39 mouse cellular contexts compared by ENCODE assay signal in genomic region chr9:120518946-120519345, GRCm38 (mm10). TPM values are rescaled to one million over a fixed set of nuclear protein-coding genes. Genes with fewer than 3 reads are reported as not detected.
"Had no signal": no experiment of that assay in that cellular context is flagged by ENCODE, and none has a peak within 500 bp of the region (broad histone marks: within the 10 kb centered on the region; RNA-seq: fewer than 3 reads in every experiment).

No protein-coding gene starts in this region.

- H3K9ac ChIP-seq: heart, embryonic 12.5 days; heart, embryonic 13.5 days; heart, embryonic 15.5 days; hindbrain, embryonic 12.5 days; hindbrain, embryonic 13.5 days; hindbrain, embryonic 14.5 days; hindbrain, embryonic 15.5 days; intestine, embryonic 15.5 days; kidney, embryonic 15.5 days had no signal

- H3K36me3 ChIP-seq: heart, embryonic 10.5 days; heart, embryonic 12.5 days; heart, embryonic 13.5 days; heart, embryonic 15.5 days; hindbrain, embryonic 10.5 days; hindbrain, embryonic 12.5 days; hindbrain, embryonic 13.5 days; hindbrain, embryonic 15.5 days; intestine, embryonic 15.5 days; kidney, embryonic 15.5 days had no signal

- H3K4me2 ChIP-seq: heart, embryonic 11.5 days; heart, embryonic 12.5 days; heart, embryonic 13.5 days; heart, embryonic 15.5 days; hindbrain, embryonic 13.5 days; hindbrain, embryonic 14.5 days; intestine, embryonic 15.5 days; kidney, embryonic 15.5 days had no signal

- H3K27me3 ChIP-seq: heart, embryonic 12.5 days; heart, embryonic 13.5 days; heart, embryonic 15.5 days; hindbrain, embryonic 12.5 days; hindbrain, embryonic 13.5 days; hindbrain, embryonic 15.5 days; intestine, embryonic 15.5 days; kidney, embryonic 15.5 days had no signal

- DNase-seq: heart, postnatal 10 days; heart, postnatal 14 days; heart, postnatal 36 days; heart, postnatal 4 days; kidney, adult 11 months; kidney, adult 18-20 months; kidney, adult 2 months; kidney, adult 8-10 months; kidney, adult 9 months; kidney, postnatal 10 days; kidney, postnatal 14 days; kidney, postnatal 25 days; kidney, postnatal 36 days; kidney, postnatal 4 days; layer of hippocampus, adult 9-11 months had no signal

- ATAC-seq: hindbrain, embryonic 16.5 days; hindbrain, postnatal 0 days; inflammation-experienced regulatory T-cells, adult 6 months; intestine, embryonic 16.5 days; intestine, postnatal 0 days had no signal

- H3K4me3 ChIP-seq: heart, embryonic 10.5 days; heart, embryonic 12.5 days; heart, embryonic 13.5 days; heart, embryonic 15.5 days; hindbrain, embryonic 10.5 days; hindbrain, embryonic 12.5 days; hindbrain, embryonic 13.5 days; hindbrain, embryonic 15.5 days; intestine, embryonic 15.5 days; kidney, embryonic 15.5 days; layer of hippocampus, adult 2 months had no signal

- H3K4me1 ChIP-seq: heart, embryonic 10.5 days; heart, embryonic 12.5 days; heart, embryonic 13.5 days; heart, embryonic 15.5 days; hindbrain, embryonic 12.5 days; hindbrain, embryonic 13.5 days; hindbrain, embryonic 15.5 days; intestine, embryonic 15.5 days had no signal

- H3K27ac ChIP-seq: heart, embryonic 10.5 days; heart, embryonic 13.5 days; heart, embryonic 15.5 days; hindbrain, embryonic 10.5 days; hindbrain, embryonic 12.5 days; hindbrain, embryonic 13.5 days; hindbrain, embryonic 14.5 days; hindbrain, embryonic 15.5 days; hindbrain, postnatal 0 days; intestine, embryonic 15.5 days; kidney, embryonic 15.5 days; kidney, postnatal 0 days; layer of hippocampus, adult 2 months had no signal

- H3K9me3 ChIP-seq: heart, embryonic 10.5 days; heart, embryonic 12.5 days; heart, embryonic 13.5 days; heart, embryonic 15.5 days; hindbrain, embryonic 10.5 days; hindbrain, embryonic 12.5 days; hindbrain, embryonic 13.5 days; hindbrain, embryonic 15.5 days; intestine, embryonic 15.5 days; kidney, embryonic 15.5 days had no signal

RNA-seq across cellular contexts. Expression of gene Entpd3, which starts 20.7 kb away (rescaled TPM):
- total RNA-seq: heart, adult 8-10 months; heart, postnatal 10 days; heart, postnatal 25 days; heart, postnatal 36 days; hematopoietic stem cell, adult 5-6 weeks had no signal
- polyA plus RNA-seq: heart, embryonic 14.5 days; heart, postnatal 0 days had no signal
